Mouse (Mus musculus) megakaryocyte, embryonic 14.5 days (primary cell): ENCODE measurements at regions not wholly inside any gene's neighbourhood (a gene's known extent, or its start where the extent isn't known, plus 50 kb on each side); places are given as distances from the start of the nearest gene placed in this dataset.

Experiments
- FLI1 ChIP-seq: IDR thresholded peaks from 2 replicates; pipeline ENCODE4 v1.6.1; 2012; ENCODE audit warnings: low read length, inconsistent platforms, mixed read lengths
- GATA1 ChIP-seq: IDR thresholded peaks from 3 replicates; pipeline ENCODE4 v1.6.1; 2012; ENCODE audit warnings: mixed read lengths, low read length, inconsistent platforms, borderline replicate concordance

DNA sequence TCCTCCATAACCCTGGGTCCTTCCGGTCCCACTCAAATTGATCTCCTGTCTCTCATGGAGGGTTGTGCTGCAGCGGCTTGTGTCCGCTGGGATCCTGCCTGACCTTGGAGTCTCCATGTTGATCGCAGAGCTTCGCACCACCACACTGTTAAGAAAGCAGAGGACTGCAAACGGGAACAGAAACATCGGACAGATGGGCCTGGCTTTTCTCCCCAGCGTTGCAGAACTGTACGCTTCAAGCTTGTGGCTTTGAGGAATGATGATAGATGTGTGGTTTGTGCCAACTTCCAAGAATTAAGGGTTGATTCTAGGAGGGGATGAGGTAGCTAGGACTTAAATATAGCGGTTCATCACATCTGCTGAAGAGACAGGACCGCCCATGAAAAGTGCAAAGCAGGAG lies 65.6 kb upstream of the Enpp6 start:
- no peak for TF ChIP-seq GATA1
- TF ChIP-seq FLI1: no peak
